Mouse (Mus musculus) small intestine, adult 2 months (tissue): Measurements from ENCODE around the gene Cchcr1.

Source experiments
- CTCF ChIP-seq: fragments of 200-500 bp; IDR thresholded peaks from 2 replicates; pipeline ENCODE4 v1.5.1; 2012; ENCODE audit warnings: low read depth, mild to moderate bottlenecking, control low read depth, inconsistent platforms, low read length, moderate library complexity, mixed read lengths; ENCODE audit not compliant: insufficient replicate concordance, insufficient read length; ENCODE audit errors: extremely low read depth
- POLR2A ChIP-seq: fragments of 200-500 bp; IDR thresholded peaks from 2 replicates; pipeline ENCODE4 v1.6.1; 2012; ENCODE audit warnings: low read depth, mild to moderate bottlenecking, control low read depth, inconsistent platforms, low read length, moderate library complexity

DNA sequence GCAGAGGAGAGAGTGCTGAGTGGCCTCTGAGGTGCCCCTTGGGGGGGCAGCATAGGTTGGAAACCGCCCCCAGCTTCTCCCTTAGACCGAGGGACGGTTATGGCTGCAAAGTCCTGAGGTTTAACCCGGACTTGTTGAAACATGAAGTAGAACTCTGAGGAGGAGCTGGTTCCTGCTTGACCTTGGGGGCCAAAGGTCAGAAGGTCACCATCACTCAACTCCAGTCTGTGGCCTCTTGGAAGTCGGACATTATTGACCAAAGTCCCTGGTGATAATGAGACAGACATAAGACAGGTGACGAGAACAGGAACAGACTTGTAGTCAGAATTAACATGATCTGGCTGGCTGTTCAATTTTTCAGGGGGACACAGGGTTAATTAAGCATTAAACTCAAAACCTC lies 2.1 kb upstream of the Cchcr1 start:
- TF ChIP-seq CTCF, result no peak
- no peak for TF ChIP-seq POLR2A
